Mouse (Mus musculus): ENCODE data around the gene Slc25a22.

Slc25a22 gene

DNA sequence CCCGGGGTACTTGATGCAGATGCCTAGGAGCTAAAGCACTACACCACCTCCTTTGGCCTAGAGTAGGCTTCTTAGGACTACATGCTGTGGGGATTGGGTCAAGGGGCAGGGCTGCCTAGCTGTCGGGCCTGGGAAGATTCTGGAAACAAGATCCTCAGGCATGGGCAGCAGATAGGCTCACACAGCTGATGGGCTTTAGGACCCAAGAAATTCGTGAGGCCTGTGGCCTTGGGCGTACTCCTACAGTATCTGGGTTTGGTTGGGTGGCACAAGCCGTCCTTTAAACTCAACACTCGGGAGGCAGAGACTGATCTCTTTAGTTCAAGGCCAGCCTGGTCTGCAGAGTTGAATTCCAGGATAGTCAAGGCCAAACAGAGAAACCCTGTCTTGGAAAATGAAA lies 34.5 kb upstream of the Slc25a22 start:
- DNase-seq (ENCODE audit: low read depth, low spot score): no peak

DNA sequence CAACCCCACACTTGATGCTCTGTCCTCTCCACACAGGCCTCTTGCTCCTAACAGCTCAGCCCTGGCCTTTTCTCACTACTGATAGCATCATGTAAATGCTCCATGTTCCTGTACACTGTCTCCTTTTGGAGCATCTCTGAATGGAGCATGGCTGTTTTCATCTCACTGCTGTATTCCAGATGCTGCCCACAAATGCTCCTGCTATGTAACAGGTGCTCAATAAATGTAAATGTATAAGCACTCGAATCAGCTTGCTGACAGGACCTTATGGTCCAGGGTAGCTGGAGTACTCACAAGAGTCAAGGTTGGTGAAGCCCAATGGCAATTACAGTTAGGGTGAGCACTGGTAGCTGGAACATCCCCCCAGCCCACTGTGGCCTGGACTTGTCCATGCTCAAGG lies 33.5 kb upstream of the Slc25a22 start:
- no peak for DNase-seq (ENCODE audit: low read depth, low spot score)

DNA sequence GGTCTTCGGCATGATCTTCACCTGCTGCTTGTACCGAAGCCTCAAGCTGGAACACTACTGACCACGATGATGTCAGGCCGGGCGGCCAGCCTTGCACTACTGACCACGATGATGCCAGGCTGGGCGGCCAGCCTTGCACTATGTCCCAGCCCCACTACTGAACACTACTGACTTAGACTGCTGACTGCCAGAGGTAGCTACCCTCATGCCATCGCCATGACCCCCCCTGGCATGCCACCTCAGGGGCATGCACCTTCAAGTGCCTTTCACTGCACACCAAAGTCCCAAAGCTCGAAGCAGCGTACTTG lies 32.9 kb upstream of the Slc25a22 start:
- no peak for DNase-seq (ENCODE audit: low read depth, low spot score)

DNA sequence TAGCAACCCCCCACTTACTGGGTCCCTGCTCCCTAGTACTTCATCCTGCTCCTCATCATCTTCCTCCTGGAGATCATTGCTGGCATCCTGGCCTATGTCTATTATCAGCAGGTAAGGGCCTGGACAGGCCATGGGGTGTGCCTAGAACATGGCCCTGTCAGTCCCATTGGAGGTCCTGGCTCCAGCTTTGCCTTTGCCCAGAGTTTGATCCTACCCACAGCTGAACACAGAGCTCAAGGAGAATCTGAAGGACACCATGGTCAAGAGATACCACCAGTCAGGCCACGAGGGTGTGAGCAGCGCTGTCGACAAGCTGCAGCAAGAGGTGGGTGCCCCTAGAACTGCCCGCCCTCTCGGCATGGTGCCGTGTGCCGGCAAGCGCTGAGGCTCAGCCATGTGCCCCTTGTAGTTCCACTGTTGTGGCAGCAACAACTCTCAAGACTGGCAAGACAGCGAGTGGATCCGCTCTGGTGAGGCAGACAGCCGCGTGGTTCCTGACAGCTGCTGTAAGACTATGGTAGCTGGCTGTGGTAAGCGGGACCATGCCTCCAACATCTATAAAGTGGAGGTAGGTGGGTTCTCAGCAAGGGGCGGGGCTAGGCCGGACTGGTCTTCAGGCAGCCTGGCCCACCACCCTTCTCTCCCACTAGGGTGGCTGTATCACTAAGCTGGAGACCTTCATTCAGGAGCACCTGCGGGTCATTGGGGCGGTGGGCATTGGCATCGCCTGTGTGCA lies 32.4 kb upstream of the Slc25a22 start:
- DNase-seq (ENCODE audit: low read depth, low spot score): no peak

DNA sequence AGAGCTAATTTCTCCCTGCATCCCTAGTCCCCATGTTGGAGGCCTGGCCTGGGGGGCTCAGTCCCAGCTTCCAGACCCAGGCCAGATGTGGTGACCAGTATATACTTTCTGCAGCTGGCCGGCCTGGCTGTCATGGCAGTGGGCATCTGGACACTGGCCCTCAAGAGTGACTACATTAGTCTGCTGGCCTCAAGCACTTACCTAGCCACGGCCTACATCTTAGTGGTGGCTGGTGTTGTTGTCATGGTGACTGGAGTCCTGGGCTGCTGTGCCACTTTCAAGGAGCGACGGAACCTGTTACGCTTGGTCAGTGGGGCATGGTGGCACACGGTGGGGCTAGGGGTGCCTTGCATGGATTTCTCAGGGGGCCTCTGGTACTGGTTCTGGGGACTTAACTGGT lies 31.7 kb upstream of the Slc25a22 start:
- no peak for DNase-seq (ENCODE audit: low read depth, low spot score)

DNA sequence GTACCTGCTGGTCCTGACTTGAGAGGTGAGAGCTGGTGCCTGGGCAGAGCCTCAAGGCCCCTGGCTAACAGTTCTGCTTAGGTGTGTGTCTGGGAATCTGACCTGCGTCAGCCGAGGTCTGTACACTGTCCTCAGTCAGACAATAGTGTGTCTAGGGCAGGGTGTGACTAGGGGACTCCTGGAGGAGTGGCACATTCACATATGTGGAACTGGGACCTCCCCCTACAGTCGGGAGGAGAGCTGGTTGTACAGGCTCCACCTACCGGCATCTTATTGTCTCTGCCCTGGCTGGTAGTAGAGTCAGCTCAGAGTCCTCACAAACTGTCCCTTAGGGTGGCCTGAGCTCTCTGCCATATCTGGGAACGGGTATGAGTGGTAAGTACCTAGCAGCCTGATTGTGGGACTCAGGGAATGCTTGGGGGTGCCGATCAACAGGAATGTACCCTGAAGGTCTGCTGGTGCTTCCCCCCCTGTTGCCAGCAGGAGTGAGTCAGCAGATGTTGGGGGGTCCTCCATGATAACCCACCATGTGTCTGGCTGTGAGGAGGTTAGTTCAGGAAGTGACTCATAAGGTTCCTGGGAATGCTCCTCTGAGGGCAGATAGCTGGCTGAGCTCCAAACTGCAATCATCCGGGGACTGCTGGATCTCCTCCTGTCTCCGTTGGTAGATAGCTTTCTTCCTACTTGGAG lies 31.0 kb upstream of the Slc25a22 start:
- DNase-seq (ENCODE audit: low read depth, low spot score): peak; percentile 95

DNA sequence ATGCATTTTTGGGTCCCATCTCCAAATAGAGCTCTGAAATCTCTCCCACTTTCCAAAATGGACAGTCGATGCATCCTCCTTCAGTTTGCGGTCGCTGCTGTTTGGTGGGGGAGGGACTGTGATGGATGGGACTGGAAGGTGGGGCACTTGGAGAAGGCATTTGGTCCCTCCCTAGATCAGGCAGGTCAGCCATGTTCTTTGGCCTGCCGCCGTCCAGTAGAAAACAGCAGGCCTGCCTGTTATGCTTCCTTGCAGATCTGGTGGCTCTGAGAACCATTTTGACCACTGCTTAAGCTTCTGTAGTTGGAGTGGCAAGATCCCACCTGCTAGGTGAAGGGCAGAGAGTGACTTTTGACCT lies 30.5 kb upstream of the Slc25a22 start:
- DNase-seq (ENCODE audit: low read depth, low spot score): peak; percentile 62

DNA sequence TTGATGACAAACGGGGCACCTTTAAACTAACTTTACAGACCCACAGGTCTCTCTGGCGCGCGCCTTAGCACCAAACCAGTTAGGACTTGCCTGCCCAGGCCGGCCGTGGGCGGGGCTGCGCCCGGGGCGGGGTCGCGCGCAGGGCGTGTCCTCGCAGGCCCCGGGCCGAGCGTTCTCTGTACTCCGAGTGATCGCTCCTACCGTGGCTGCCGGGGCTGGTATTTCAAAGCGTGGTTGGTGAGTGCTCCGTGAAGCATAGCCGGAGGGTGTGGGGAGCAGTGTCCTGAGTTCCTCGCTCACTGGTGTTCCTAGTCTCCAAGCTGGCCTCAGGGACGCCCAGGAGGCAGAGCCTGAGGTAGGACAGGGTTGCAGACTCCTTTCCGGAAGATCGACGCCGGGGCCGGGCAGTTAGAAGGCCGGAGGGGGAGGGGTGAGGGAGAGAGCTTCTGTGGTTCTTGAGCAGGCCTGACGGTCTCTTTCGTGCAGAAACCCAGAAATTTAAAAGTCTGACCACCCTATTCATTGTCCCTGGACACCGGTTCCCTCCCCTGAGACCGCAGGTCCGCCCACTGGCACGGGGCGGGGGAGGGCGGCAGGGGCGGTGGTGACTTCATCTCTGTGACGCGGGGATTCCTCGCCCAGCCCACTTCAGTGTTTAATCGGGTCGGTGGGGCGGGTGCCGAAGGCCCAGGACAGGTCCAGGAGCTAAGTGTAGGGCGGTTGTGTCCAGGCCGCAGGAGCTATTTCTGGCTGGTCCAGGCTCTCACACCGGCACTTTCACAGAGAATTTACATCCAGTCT lies 29.7 kb upstream of the Slc25a22 start, which contains the start of gene Cd151:
Cd151 (plus strand) TSS at position 163 of the 801 bp plus-strand sequence.
- DNase-seq (ENCODE audit: low read depth, low spot score): peak; percentile 88

DNA sequence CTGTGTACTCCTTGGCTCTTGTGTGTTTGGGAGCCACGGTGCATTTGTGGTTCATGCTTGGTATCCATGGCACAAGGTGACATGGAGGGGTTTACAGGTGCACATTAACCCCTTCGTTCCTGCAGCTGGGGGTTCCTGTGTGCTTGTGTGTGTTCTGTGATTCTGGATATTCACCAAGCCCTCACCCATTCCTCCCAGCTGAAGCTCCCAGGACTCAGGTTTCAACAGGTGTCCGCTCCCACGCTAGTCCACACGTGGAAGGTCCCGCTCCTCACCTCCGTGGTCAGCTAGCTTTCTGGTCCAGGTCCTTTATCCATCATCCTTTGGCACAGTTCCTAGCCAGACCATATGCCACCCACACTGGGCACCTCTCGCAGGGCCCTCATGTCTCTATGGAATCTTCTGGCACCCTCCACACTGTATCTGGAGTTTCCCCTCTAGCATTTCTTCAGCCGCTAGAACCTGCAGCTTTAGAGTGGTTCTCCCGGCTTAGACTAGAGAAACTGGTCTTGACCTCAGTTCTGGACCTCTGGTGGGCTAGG lies 29.0 kb upstream of the Slc25a22 start:
- DNase-seq (ENCODE audit: low read depth, low spot score): no peak

DNA sequence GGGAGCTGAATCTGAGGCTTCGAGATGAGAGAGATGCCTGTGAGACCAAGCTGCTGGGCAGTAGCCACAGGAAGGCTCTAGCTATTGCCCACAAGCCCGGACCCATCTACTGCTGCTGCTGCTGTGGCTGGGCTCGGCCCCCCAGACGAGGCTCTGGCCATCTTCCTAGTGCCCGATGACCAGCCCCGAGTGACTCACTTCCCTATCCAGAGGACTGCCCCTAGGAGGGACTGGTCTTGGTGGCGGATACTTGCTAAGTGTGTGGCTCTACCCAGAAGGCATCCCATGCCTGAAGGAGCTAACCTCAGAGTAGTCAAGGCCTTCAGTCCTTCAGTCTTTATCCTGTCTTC lies 28.3 kb upstream of the Slc25a22 start:
- no peak for DNase-seq (ENCODE audit: low read depth, low spot score)

DNA sequence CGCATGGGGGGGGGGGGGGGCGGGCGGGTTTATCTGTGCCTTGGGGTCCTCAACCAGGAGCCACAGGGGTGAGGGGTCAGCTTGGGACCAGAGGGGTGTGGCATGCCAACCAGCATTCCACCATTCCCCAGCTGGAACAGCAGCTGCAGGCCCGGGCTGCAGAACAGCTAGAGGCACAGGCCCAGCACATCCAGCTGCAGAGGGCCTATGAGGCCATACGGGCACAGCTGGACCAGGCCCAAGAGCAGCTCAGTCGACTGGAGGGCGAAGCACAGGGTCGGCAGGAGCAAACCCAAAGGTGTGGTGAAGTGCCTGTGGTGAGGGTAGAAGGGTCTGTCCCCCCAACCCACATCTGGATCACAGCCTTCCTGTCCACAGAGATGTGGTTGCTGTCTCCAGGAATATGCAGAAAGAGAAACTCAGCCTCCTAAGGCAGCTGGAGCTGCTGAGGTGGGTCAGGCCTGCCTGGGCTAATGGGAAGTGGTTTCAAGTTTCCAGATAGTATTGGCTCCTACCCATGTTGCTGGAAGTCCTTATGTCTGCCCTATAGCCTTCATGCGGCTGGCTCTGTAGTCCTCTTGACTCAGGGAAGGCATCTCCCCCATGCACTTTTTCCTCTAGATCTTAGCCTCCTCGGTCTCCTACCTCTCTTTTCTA lies 27.8 kb upstream of the Slc25a22 start:
- no peak for DNase-seq (ENCODE audit: low read depth, low spot score)

DNA sequence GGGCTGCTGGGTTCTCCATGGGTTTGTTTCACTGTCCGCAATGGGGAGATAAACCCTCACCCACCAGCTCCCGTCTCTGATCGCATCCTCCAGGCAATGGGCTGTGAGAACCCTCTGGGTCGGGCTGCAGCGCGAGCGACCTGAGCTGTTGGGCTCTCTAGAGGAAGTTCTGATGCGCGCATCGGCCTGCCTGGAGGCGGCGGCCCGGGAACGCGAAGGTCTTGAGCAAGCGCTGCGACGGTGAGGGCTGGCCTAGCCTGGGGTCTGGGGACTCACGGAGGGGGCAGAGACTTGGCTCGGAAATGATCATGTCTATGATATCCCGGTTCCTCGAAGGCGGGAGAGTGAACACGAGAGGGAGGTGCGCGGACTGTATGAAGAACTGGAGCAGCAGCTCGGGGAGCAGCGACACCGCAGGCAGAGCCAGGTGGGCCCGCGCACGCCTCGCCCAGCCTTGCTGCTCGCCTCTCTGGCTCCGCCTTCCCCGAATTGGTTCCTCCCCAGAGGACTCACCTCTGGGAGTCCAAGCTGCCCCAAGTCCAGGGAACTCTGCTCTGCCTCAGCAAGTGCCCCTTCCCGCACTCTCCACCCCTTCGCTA lies 27.0 kb upstream of the Slc25a22 start:
- DNase-seq (ENCODE audit: low read depth, low spot score): no peak

DNA sequence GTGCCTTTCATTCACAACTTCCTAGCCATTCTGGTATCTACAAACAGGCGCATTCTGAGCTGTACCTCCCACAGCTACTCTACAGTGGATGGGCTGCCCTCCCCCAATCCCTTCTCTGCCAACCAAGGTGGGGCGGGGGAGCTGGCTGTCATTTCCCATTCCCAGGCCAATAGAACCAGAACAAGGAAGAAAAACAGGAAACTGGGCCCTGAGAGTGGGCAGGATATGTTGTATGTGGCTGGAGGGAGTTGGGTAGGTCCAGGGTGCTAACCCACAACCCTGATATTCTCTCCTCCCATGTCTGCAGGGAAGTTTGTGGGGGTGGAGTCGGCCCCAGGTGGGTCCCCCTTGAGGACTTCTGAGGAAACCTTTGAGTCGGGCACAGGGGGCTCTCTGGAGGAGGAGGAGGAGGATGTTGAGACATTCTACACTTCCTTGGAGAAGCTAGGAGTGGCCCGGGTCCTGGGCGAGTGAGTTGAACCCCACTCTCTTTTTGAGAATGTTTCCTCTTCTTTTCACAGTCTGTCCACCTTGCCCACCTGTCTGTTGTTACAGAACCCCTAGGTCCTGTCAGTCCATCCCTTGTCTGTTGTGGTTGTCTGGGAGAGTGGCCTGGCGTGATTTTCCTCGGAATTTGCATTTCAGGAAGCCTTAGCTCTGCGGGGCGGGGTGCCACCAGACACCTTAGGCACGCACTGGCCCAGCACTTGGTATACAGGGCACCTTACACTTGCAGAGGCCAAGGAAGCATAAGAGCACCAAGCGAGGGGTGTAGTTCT lies 26.3 kb upstream of the Slc25a22 start:
- DNase-seq (ENCODE audit: low read depth, low spot score): no peak

DNA sequence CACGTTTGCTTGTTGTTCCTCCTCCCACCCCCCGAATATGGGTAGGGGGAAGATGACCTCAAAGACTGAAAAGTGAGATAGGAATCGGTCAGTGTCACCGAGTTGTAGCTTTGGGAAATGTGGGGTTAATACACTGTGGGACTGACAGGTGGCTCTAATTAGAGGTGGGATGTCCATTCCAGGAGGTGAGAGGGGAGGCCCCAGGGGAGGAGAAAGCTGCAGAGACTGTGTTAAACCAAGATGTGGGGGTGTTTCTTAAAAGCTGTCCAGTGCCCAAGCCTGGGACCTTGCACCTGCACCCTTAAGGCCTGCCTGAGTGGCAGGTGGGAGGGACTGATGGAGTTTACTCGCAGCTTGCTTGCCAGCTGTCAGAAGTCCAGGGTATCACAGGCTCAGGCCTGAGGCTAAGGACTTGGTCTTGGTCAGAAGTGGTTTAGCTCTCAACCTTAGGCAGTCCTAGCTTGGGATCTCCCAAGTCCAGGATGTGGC lies 24.7 kb upstream of the Slc25a22 start:
- no peak for DNase-seq (ENCODE audit: low read depth, low spot score)

DNA sequence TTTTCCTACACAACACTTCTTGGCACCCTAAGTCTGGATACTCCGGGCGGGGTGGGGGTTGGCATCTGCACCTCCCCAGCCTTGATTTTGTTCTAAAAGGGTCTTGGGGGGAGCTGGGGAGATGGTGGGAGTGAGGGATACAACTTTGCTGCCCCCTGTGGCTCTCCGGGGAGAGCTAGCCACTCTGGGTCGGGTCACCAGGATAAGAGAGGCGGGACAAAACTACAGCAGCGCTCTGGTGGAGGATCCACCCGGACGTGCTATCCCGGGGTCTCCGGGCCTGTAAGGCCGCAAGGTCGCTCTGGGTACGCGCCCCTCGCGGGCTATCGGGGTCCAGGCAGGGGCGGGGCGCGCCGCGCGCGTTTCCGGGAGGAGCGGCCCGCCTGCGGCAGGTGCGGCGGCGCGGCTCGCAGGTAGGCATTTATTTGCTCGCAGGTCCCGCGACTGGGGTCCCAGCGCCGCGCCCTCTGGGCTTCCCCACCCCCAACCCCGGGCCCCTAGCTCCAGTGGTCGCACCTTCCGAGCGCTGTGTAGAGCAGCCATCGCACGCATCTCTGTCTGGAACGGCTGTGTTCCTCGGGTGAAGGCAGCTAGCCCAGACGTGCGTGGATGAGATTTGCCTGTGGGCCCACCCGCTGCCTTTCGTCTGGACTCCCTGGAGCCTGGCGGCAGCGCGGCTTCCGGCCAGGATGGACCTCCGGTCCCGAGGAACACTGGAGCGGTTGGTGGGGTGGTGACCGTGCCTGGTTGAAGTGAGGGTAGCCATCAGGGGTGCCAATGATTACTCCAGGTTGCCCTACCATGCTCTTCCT lies 24.0 kb upstream of the Slc25a22 start:
- DNase-seq (ENCODE audit: low read depth, low spot score): no peak

DNA sequence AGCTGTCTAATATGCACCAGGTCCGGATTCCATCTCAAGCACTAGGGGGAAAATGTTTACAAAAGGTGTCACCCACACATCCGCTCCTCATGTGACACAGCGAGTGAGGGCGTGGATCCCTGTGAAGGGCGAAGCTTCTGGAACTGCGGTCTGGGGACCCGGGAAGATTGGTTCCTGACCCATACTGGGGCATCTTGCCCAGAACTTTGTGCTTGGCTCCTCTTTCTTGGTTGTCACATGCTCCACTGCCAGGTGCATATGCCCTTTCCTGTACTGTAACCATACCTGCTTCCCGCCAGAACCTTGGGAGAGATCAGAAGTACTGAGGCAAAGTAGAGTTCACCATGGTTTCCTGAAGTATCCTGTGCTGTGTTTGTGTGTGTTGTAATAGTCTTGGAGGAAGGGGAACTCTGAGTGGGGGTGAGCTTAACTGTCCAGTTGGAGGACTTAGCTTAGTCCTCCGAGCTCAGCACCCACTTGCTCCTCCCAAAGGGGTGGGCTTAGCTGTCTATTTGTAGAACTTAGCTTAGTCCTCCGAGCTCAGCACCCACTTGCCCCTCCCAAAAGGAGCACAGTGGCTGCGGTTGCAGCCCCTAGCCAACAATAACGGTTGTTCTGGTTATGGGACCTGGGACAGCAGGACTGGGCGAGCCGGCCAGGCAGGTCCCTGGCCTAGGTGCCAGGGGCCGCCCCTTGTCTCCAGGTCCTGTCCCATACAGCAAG lies 22.9 kb upstream of the Slc25a22 start, which contains the start of gene Cracr2b:
Cracr2b (plus strand) TSS at position 704 of the 723 bp plus-strand sequence.
- no peak for DNase-seq (ENCODE audit: low read depth, low spot score)

DNA sequence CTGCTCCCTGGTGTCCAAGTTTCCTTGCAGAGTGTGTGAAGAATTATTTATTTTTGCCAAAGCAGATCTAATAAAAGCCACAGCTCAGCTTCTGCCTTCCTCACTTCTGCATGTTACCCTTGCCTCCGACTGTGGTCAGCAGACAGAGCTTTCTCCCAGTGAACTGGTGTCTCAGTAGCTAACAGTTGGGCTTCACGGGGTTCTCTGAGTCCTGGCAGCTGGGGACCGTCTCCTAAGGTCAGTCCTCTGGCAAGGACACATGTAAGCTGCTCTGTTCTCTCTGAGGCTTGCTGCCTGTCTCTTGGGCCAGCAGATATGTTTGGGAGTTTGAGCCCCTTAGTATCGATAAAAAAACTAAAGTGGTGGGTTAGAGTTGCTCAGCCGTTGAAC lies 22.3 kb upstream of the Slc25a22 start:
- no peak for DNase-seq (ENCODE audit: low read depth, low spot score)

DNA sequence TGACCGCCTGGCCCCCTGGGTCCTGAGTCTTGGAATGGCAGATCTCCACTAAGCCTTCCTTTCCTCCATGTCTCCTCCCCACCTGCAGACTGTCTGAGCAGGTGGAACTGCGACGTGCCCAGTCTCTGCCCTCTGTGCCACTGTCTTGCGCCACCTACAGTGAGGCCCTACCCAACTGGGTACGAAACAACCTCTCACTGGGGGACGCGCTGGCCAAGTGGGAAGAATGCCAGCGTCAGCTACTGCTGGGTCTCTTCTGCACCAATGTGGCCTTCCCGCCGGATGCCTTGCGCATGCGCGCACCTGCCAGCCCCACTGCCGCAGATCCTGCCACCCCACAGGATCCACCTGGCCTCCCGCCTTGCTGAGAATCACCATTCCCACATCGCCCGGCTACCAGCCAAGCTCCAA lies 21.6 kb upstream of the Slc25a22 start:
- peak; percentile 78 for DNase-seq (ENCODE audit: low read depth, low spot score)

DNA sequence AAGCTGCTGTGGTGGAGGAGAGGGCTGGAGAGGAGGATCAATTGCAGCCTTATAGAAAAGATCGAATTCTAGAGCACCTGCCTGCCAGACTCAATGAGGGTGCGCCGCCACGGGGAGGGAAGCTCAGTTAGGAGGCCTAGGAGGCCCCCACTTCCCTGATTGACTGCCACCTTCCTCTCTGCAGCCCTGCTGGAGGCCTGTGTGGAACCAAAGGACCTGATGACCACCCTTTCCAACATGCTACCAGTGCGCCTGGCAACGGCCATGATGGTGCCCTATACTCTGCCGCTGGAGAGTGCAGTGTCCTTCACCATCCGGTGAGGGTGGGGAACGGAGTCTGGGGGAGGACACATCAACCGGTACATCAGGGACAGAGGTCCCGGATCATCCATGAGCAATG lies 21.0 kb upstream of the Slc25a22 start:
- no peak for DNase-seq (ENCODE audit: low read depth, low spot score)
